Mouse (Mus musculus): ENCODE results near the gene Arid4a. TPM values are rescaled to one million over a fixed set of nuclear protein-coding genes. Genes with fewer than 3 reads are reported as not detected.

Arid4a gene
- total and polyA plus RNA-seq, 3 experiments = 6.7 to 13.0 TPM; not detected in 1

DNA sequence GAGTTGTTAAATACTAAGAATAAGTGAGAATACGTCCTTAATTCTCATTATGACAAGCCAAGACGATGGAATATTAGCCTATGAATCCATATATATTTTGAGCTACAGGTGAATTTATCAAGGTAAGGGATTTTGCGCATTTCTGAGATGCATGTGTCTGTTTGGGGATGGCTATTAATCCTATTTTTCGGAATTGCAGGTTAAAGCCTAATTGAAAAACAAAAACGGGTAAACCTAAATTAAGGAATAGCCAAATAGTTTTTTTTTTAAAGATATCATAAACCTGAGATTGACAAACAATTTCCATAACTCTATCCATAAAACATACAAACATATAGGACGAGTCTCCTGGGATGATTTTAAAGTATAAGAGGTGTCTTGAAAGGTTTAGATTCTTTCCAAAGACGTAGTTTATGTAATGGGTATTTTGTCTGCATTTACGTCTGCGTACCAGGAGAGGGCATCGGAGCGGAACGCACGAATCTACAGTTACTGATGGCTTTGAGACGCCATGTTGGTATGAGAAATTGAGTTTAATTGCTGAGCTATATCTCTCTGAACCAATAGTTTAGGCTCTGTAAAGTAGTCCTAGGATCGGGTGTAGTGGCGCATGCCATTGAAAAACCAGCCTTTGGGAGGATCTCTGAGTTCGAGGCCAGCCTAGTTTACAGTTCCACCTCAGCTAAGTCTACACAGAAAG lies 46.2 kb upstream of the Arid4a start:
- Histone ChIP-seq H3K36me3 (ENCODE audit: control insufficient read depth in 1 of 2, insufficient read depth in 2 of 2, low read length in 2 of 2) (peaks cover 0 to 7% of the 10 kb centered on the region in 2 experiments; a peak in 2 of 4 replicates), H3K4me3 (ENCODE audit: control insufficient read depth in 1 of 2, insufficient read depth in 1 of 2, low read depth in 2 of 2, low read length in 2 of 2) (peak overlapping the region; percentile 55 to 63), H3K27me3 (ENCODE audit: control insufficient read depth in 1 of 2, insufficient read depth in 2 of 2, low read length in 2 of 2) (no peaks in the 10 kb centered on the region), H3K9ac (ENCODE audit: control insufficient read depth, low read depth, low read length, poor library complexity, severe bottlenecking) (peak overlapping the region; percentile 75), H3K27ac (ENCODE audit: control insufficient read depth, low read depth, low read length) (peak overlapping the region; percentile 97), H3K4me1 (ENCODE audit: control insufficient read depth in 1 of 2, insufficient read depth in 2 of 2, low read length in 2 of 2) (peaks cover 0 to 5% of the 10 kb centered on the region in 2 experiments; a peak in 2 of 4 replicates), H3K9me3 (replicated peaks; ENCODE audit: insufficient read depth, low read length) (no peaks in the 10 kb centered on the region), H3K79me2 (ENCODE audit: control insufficient read depth, insufficient read depth, low read length, poor library complexity) (peaks cover 3% of the 10 kb centered on the region)
- TF ChIP-seq NRF1 (IDR thresholded peaks at IDR 0.05; ENCODE audit: insufficient read depth, low read depth, low read length, poor library complexity, severe bottlenecking) (0 out of 2 replicates have a peak, but pooled peaks have one; percentile 28), MAZ (IDR thresholded peaks at IDR 0.05; ENCODE audit: low read depth, low read length) (peak; percentile 52; the same call in 1 of the 2 replicates), UBTF (IDR thresholded peaks at IDR 0.05; ENCODE audit: borderline replicate concordance, insufficient read depth, low read depth, low read length) (no peak), ZNF384 (IDR thresholded peaks at IDR 0.05; ENCODE audit: low read depth, low read length) (peak; percentile 67; the same call in 1 of the 2 replicates), MAX (IDR thresholded peaks at IDR 0.05; ENCODE audit: low read length) (no peak), MYC (IDR thresholded peaks at IDR 0.05; ENCODE audit: low read depth, low read length) (peak; percentile 62; the same call in 1 of the 2 replicates), TBP (IDR thresholded peaks at IDR 0.05; ENCODE audit: low read depth, low read length) (peak; percentile 92), SMC3 (IDR thresholded peaks at IDR 0.05; ENCODE audit: low read depth, low read length) (peak; percentile 64), RCOR1 (IDR thresholded peaks at IDR 0.05; ENCODE audit: low read depth, low read length) (0 out of 2 replicates have a peak, but pooled peaks have one; percentile 9), CHD1 (IDR thresholded peaks at IDR 0.05; ENCODE audit: low read depth, low read length) (peak; percentile 86; the same call in 1 of the 2 replicates), GABPA (IDR thresholded peaks at IDR 0.05; ENCODE audit: low read depth, low read length) (no peak), ZMIZ1 (IDR thresholded peaks at IDR 0.05; ENCODE audit: low read depth, low read length) (no peak), POLR2A (IDR thresholded peaks at IDR 0.05; ENCODE audit: control insufficient read depth in 1 of 2, insufficient read depth in 1 of 2, low read depth in 1 of 2, low read length in 2 of 2, poor library complexity in 1 of 2) (0 out of 4 replicates have a peak, but pooled peaks of 1 of the 2 experiments have one; percentile 19), HCFC1 (IDR thresholded peaks at IDR 0.05; ENCODE audit: low read depth, low read length) (peak; percentile 55; the same call in 1 of the 2 replicates), RAD21 (IDR thresholded peaks at IDR 0.05; ENCODE audit: low read depth, low read length) (peak; percentile 35), NELFE (IDR thresholded peaks at IDR 0.05; ENCODE audit: low read depth, low read length) (no peak), CTCF (IDR thresholded peaks at IDR 0.05 in 2 of 3, conservative IDR thresholded peaks at IDR 0.05 in 1 of 3; ENCODE audit: control insufficient read depth in 1 of 3, insufficient read depth in 1 of 3, low read depth in 2 of 3, low read length in 3 of 3, poor library complexity in 1 of 3, severe bottlenecking in 1 of 3) (peak; percentile 61 to 70 (median 70)), MAFK (IDR thresholded peaks at IDR 0.05; ENCODE audit: borderline replicate concordance, low read depth, low read length) (no peak), BHLHE40 (IDR thresholded peaks at IDR 0.05; ENCODE audit: borderline replicate concordance, low read depth, low read length) (no peak), CHD2 (IDR thresholded peaks at IDR 0.05; ENCODE audit: low read length) (no peak), GATA1 (IDR thresholded peaks at IDR 0.05; ENCODE audit: low read depth, low read length) (0 out of 2 replicates have a peak, but pooled peaks have one; percentile 14), SIN3A (IDR thresholded peaks at IDR 0.05; ENCODE audit: low read length) (peak; percentile 11; the same call in 1 of the 2 replicates), POLR2AphosphoS2 (IDR thresholded peaks at IDR 0.05; ENCODE audit: low read length) (no peak; the same call in 1 of the 2 replicates), TAL1 (IDR thresholded peaks at IDR 0.05; ENCODE audit: low read length) (no peak), MXI1 (IDR thresholded peaks at IDR 0.05; ENCODE audit: low read depth, low read length) (peak; percentile 76)
- peak; percentile 95 for DNase-seq (ENCODE audit: low read depth, low spot score)
